Mouse (Mus musculus) hindbrain, embryonic 10.5 days (tissue): Measurements from ENCODE around the gene C1ql1. TPM values are rescaled to one million over a fixed set of nuclear protein-coding genes. Genes with fewer than 3 reads are reported as not detected.

Source experiments
- DNase-seq: peaks from one replicate; pipeline ENCODE4 v3.0.0-alpha.2; 2017; ENCODE audit warnings: low spot score
- H3K27ac ChIP-seq: fragments of 300-500 bp; sonication (generic); 2 replicates; pipeline ENCODE4 v1.5.1; 2016; ENCODE audit warnings: mild to moderate bottlenecking, moderate library complexity
- H3K27me3 ChIP-seq: fragments of 300-500 bp; sonication (generic); 2 replicates; pipeline ENCODE4 v1.6.1; 2016; ENCODE audit warnings: mild to moderate bottlenecking; ENCODE audit not compliant: poor library complexity, insufficient read depth, severe bottlenecking
- H3K36me3 ChIP-seq: fragments of 300-500 bp; sonication (generic); 2 replicates; pipeline ENCODE4 v1.6.1; 2016; ENCODE audit warnings: mild to moderate bottlenecking, moderate library complexity
- H3K4me1 ChIP-seq: fragments of 300-500 bp; sonication (generic); replicated peaks from 2 replicates; pipeline ENCODE4 v1.6.1; 2016; ENCODE audit warnings: mild to moderate bottlenecking
- H3K4me3 ChIP-seq: fragments of 300-500 bp; sonication (generic); 2 replicates; pipeline ENCODE4 v1.5.1; 2016; ENCODE audit warnings: mild to moderate bottlenecking, moderate library complexity
- H3K9me3 ChIP-seq: fragments of 300-500 bp; sonication (generic); 2 replicates; pipeline ENCODE4 v1.6.1; 2016; ENCODE audit warnings: mild to moderate bottlenecking, moderate library complexity
- WGBS: fragments of 180-500 bp; shearing (Covaris S2); methylation state at CpG from one replicate; pipeline ENCODE4 v1.1.7; 2016; 5-methylcytosine and 5-hydroxymethylcytosine counted together
- polyA plus RNA-seq: library from polyadenylated mRNA; unstranded; fragments of >200 nt; fragmentation: Nextera tagmentation; extraction: Ambion mirVana; gene quantifications from 2 replicates; pipeline ENCODE4 v1.2.1, GENCODE M21; 2016

C1ql1 gene
- polyA plus RNA-seq, 1 experiment from 2014 or later: 11.5 TPM

GRCm38 (mm10) chr11:102948043-102948961 lies 1.8 kb upstream of the C1ql1 start:
- peak overlapping the region; percentile 60 for H3K4me3 ChIP-seq
- peak; percentile 51 for DNase-seq
- peaks cover 92% of the 10 kb centered on the region for H3K27me3 ChIP-seq
- peaks cover 65% of the 10 kb centered on the region for H3K4me1 ChIP-seq
- H3K9me3 ChIP-seq: no peaks in the 10 kb centered on the region
- H3K27ac ChIP-seq: peak overlapping the region; percentile 85
- under 1% methylated on average over 51 of the region's 51 CpGs for WGBS
- H3K36me3 ChIP-seq: no peaks in the 10 kb centered on the region

GRCm38 (mm10) chr11:102946992-102947343 lies 480 bp upstream of the C1ql1 start:
- Histone ChIP-seq H3K27ac (peak overlapping the region; percentile 85), H3K4me1 (peaks cover 52% of the 10 kb centered on the region), H3K27me3 (peaks cover 100% of the 10 kb centered on the region), H3K4me3 (peak overlapping the region; percentile 53), H3K36me3 (no peaks in the 10 kb centered on the region), H3K9me3 (no peaks in the 10 kb centered on the region)
- no peak for DNase-seq
- 4% methylated on average over 8 of the region's 8 CpGs for WGBS

GRCm38 (mm10) chr11:102945306-102946264 lies 903 bp downstream of the C1ql1 start:
- no peaks in the 10 kb centered on the region for H3K9me3 ChIP-seq
- WGBS: 2% methylated on average over 54 of the region's 54 CpGs
- peak overlapping the region; percentile 85 for H3K27ac ChIP-seq
- peak overlapping the region; percentile 53 for H3K4me3 ChIP-seq
- peak; percentile 34 for DNase-seq
- H3K27me3 ChIP-seq: peaks cover 98% of the 10 kb centered on the region
- no peaks in the 10 kb centered on the region for H3K36me3 ChIP-seq
- peaks cover 50% of the 10 kb centered on the region for H3K4me1 ChIP-seq

GRCm38 (mm10) chr11:102941236-102941635 lies 5.3 kb downstream of the C1ql1 start:
- WGBS: 63% methylated on average over 6 of the region's 6 CpGs
- Histone ChIP-seq H3K4me1 (peaks cover 52% of the 10 kb centered on the region), H3K9me3 (no peaks in the 10 kb centered on the region), H3K27me3 (peaks cover 79% of the 10 kb centered on the region), H3K4me3 (no peak overlapping the region), H3K36me3 (no peaks in the 10 kb centered on the region), H3K27ac (no peak overlapping the region)
- DNase-seq: no peak

GRCm38 (mm10) chr11:102939024-102939675 lies 7.3 kb downstream of the C1ql1 start:
- peaks cover 62% of the 10 kb centered on the region for H3K27me3 ChIP-seq
- H3K27ac ChIP-seq: peak overlapping the region; percentile 59
- H3K36me3 ChIP-seq: no peaks in the 10 kb centered on the region
- 44% methylated on average over 13 of the region's 13 CpGs for WGBS
- 0 out of 2 replicates have a peak overlapping the region, but pooled peaks have one; percentile 1 for H3K4me3 ChIP-seq
- H3K4me1 ChIP-seq: peaks cover 36% of the 10 kb centered on the region
- H3K9me3 ChIP-seq: no peaks in the 10 kb centered on the region
- DNase-seq: no peak

- DNase-seq: peak; percentile 25
- H3K27me3 ChIP-seq: peaks cover 48% of the 10 kb centered on the region
- H3K27ac ChIP-seq: 0 out of 2 replicates have a peak overlapping the region, but pooled peaks have one; percentile 1
- H3K36me3 ChIP-seq: no peaks in the 10 kb centered on the region
- no peaks in the 10 kb centered on the region for H3K9me3 ChIP-seq
- 68% methylated on average over 3 of the region's 3 CpGs for WGBS
- H3K4me3 ChIP-seq: no peak overlapping the region
- peaks cover 36% of the 10 kb centered on the region for H3K4me1 ChIP-seq
Measured at GRCm38 (mm10) chr11:102937529-102938182, 8.8 kb downstream of the C1ql1 start.

- 43% methylated on average over 4 of the region's 4 CpGs for WGBS
- peak; percentile 23 for DNase-seq
- Histone ChIP-seq H3K27ac (peak overlapping the region; percentile 1), H3K27me3 (peaks cover 36% of the 10 kb centered on the region), H3K36me3 (no peaks in the 10 kb centered on the region), H3K4me1 (peaks cover 36% of the 10 kb centered on the region), H3K4me3 (no peak overlapping the region), H3K9me3 (no peaks in the 10 kb centered on the region)
Measured at GRCm38 (mm10) chr11:102936272-102936671, 10.2 kb downstream of the C1ql1 start.

GRCm38 (mm10) chr11:102930672-102931071 lies 15.8 kb downstream of the C1ql1 start:
- H3K4me3 ChIP-seq: no peak overlapping the region
- no peaks in the 10 kb centered on the region for H3K36me3 ChIP-seq
- H3K9me3 ChIP-seq: no peaks in the 10 kb centered on the region
- peaks cover 2% of the 10 kb centered on the region; the same call in 1 of the 2 replicates for H3K4me1 ChIP-seq
- no peak for DNase-seq
- WGBS: 92% methylated on average over 10 of the region's 10 CpGs
- peaks cover 5% of the 10 kb centered on the region; the same call in 1 of the 2 replicates for H3K27me3 ChIP-seq
- no peak overlapping the region for H3K27ac ChIP-seq

GRCm38 (mm10) chr11:102925351-102925717 lies 21.2 kb downstream of the C1ql1 start:
- peak overlapping the region; percentile 95 for H3K27ac ChIP-seq
- DNase-seq: no peak
- WGBS: 3% methylated on average over 10 of the region's 10 CpGs

GRCm38 (mm10) chr11:102924557-102925350 lies 21.7 kb downstream of the C1ql1 start, which contains the start of gene Kif18b:
Gene Kif18b, minus strand, starts transcription at chr11:102925124.
- WGBS: under 1% methylated on average over 62 of the region's 62 CpGs
- Histone ChIP-seq H3K9me3 (no peaks in the 10 kb centered on the region), H3K27ac (peak within 1 kb of the TSS; percentile 95), H3K36me3 (peaks cover 34% of the 10 kb centered on the region), H3K4me3 (peak within 1 kb of the TSS; percentile 83), H3K27me3 (no peaks in the 10 kb centered on the region), H3K4me1 (peaks cover 45% of the 10 kb centered on the region)
- peak; percentile 98 for DNase-seq

More at GRCm38 (mm10) chr11:102925351-102925717, 21.2 kb downstream of the C1ql1 start:
- Histone ChIP-seq H3K9me3 (no peaks in the 10 kb centered on the region), H3K4me3 (peak overlapping the region; percentile 83), H3K36me3 (peaks cover 28% of the 10 kb centered on the region), H3K4me1 (peaks cover 45% of the 10 kb centered on the region), H3K27me3 (no peaks in the 10 kb centered on the region)

- H3K4me3 ChIP-seq: no peak overlapping the region; the same call in 1 of the 2 replicates
- H3K4me1 ChIP-seq: peaks cover 45% of the 10 kb centered on the region
- WGBS: 87% methylated on average over 6 of the region's 6 CpGs
- H3K9me3 ChIP-seq: no peaks in the 10 kb centered on the region
- peaks cover 48% of the 10 kb centered on the region for H3K36me3 ChIP-seq
- no peaks in the 10 kb centered on the region for H3K27me3 ChIP-seq
- no peak overlapping the region for H3K27ac ChIP-seq
- no peak for DNase-seq
Measured at GRCm38 (mm10) chr11:102921491-102921890, 25.0 kb downstream of the C1ql1 start.
